Mouse (Mus musculus) forebrain, embryonic 14.5 days (tissue): ENCODE measurements around the gene Abcb9. TPM values are rescaled to one million over a fixed set of nuclear protein-coding genes. Genes with fewer than 3 reads are reported as not detected.

Experiments
- ATAC-seq: fragments of 200-750 bp; cut with Nextera tagmentation; 2 replicates; pipeline ENCODE4 v1.8.0; 2017; ENCODE audit warnings: mild to moderate bottlenecking, moderate library complexity
- DNase-seq: peaks from one replicate; pipeline ENCODE4 v3.0.0-alpha.2; 2015; ENCODE audit warnings: low spot score
- H3K27ac ChIP-seq: fragments of 300-500 bp; sonication (generic); 2 replicates; pipeline ENCODE4 v1.5.1; 2014; ENCODE audit warnings: low read depth, mild to moderate bottlenecking, control low read depth, low read length, moderate library complexity
- H3K27me3 ChIP-seq: fragments of 300-500 bp; sonication (generic); replicated peaks from 2 replicates; pipeline ENCODE4 v1.6.1; 2014; ENCODE audit warnings: low read length, control low read depth, mixed read lengths; ENCODE audit not compliant: control insufficient read depth, insufficient read depth
- H3K36me3 ChIP-seq: fragments of 300-500 bp; sonication (generic); 2 replicates; pipeline ENCODE4 v1.6.1; 2014; ENCODE audit warnings: low read length, control low read depth; ENCODE audit not compliant: control insufficient read depth, insufficient read depth
- H3K4me1 ChIP-seq: fragments of 300-500 bp; sonication (generic); 2 replicates; pipeline ENCODE4 v1.6.1; 2014; ENCODE audit warnings: antibody characterized with exemption, low read length, control low read depth; ENCODE audit not compliant: control insufficient read depth, insufficient read depth
- H3K4me2 ChIP-seq: fragments of 300-500 bp; sonication (generic); 2 replicates; pipeline ENCODE4 v1.6.1; 2014; ENCODE audit warnings: mild to moderate bottlenecking, control low read depth, low read length
- H3K4me3 ChIP-seq: fragments of 300-500 bp; sonication (generic); 2 replicates; pipeline ENCODE4 v1.5.1; 2014; ENCODE audit warnings: low read depth, low read length, control low read depth
- H3K9ac ChIP-seq: fragments of 300-500 bp; sonication (generic); 2 replicates; pipeline ENCODE4 v1.6.1; 2014; ENCODE audit warnings: mild to moderate bottlenecking, low read length, control low read depth, moderate library complexity
- H3K9me3 ChIP-seq: fragments of 300-500 bp; sonication (generic); replicated peaks from 2 replicates; pipeline ENCODE4 v1.6.1; 2016; ENCODE audit warnings: low read length, control low read depth, mixed read lengths; ENCODE audit not compliant: control insufficient read depth
- WGBS: fragments of 180-500 bp; shearing (Covaris S2); extraction: QIAGEN DNeasy Blood & Tissue Kit; methylation state at CpG from one replicate; pipeline ENCODE4 v1.1.7; 2014; 5-methylcytosine and 5-hydroxymethylcytosine counted together
- polyA plus RNA-seq: library from polyadenylated mRNA; unstranded; fragments of >200 nt; fragmentation: Nextera tagmentation; extraction: Ambion mirVana; gene quantifications from 2 replicates; pipeline ENCODE4 v1.2.1, GENCODE M21; 2014

Abcb9 gene
- polyA plus RNA-seq, 1 experiment from 2014 or later: 6.8 TPM

GRCm38 (mm10) chr5:124032001-124032508, 63.5 kb downstream of the Abcb9 start, which contains the start of gene Vps37b:
Vps37b (minus strand) TSS chr5:124032270.
- Histone ChIP-seq H3K4me1 (peaks cover 29% of the 10 kb centered on the region), H3K4me3 (peak within 1 kb of the TSS; percentile 99), H3K9ac (peak within 1 kb of the TSS; percentile 99), H3K27me3 (no peaks in the 10 kb centered on the region), H3K4me2 (peak within 1 kb of the TSS; percentile 64), H3K27ac (peak within 1 kb of the TSS; percentile 88), H3K9me3 (no peaks in the 10 kb centered on the region), H3K36me3 (no peaks in the 10 kb centered on the region)
- peak; percentile 93 for DNase-seq
- under 1% methylated on average over 52 of the region's 52 CpGs for WGBS
- ATAC-seq: peak; percentile 74

GRCm38 (mm10) chr5:124031068-124031955, 64.3 kb downstream of the Abcb9 start:
- Histone ChIP-seq H3K27me3 (no peaks in the 10 kb centered on the region), H3K4me2 (peak overlapping the region; percentile 64), H3K27ac (peak overlapping the region; percentile 88), H3K4me3 (peak overlapping the region; percentile 99), H3K9ac (peak overlapping the region; percentile 99), H3K36me3 (peaks cover 5% of the 10 kb centered on the region; the same call in 1 of the 2 replicates), H3K4me1 (peaks cover 34% of the 10 kb centered on the region), H3K9me3 (no peaks in the 10 kb centered on the region)
- WGBS: under 1% methylated on average over 26 of the region's 26 CpGs
- ATAC-seq (peak; percentile 40), DNase-seq (peak; percentile 29)

- DNase-seq: peak; percentile 79
- Histone ChIP-seq H3K4me3 (peak overlapping the region; percentile 99), H3K9ac (peak overlapping the region; percentile 99), H3K27me3 (no peaks in the 10 kb centered on the region), H3K4me2 (peak overlapping the region; percentile 64), H3K9me3 (no peaks in the 10 kb centered on the region), H3K4me1 (peaks cover 42% of the 10 kb centered on the region), H3K27ac (peak overlapping the region; percentile 88), H3K36me3 (peaks cover 11% of the 10 kb centered on the region)
- WGBS: 14% methylated on average over 12 of the region's 12 CpGs
- ATAC-seq: peak; percentile 18
Measured at GRCm38 (mm10) chr5:124030386-124031067, 65.1 kb downstream of the Abcb9 start.

- WGBS: 89% methylated on average over 19 of the region's 19 CpGs
- no peak for DNase-seq
Measured at GRCm38 (mm10) chr5:124029220-124030035, 66.2 kb downstream of the Abcb9 start.

GRCm38 (mm10) chr5:124028680-124029079, 66.9 kb downstream of the Abcb9 start:
- Histone ChIP-seq H3K27me3 (no peaks in the 10 kb centered on the region), H3K4me1 (peaks cover 53% of the 10 kb centered on the region), H3K4me3 (peak overlapping the region; percentile 1; the same call in 1 of the 2 replicates)

More at GRCm38 (mm10) chr5:124029220-124030035, 66.2 kb downstream of the Abcb9 start:
- H3K36me3 ChIP-seq: peaks cover 11% of the 10 kb centered on the region
- peak overlapping the region; percentile 52 for H3K27ac ChIP-seq
- no peak for ATAC-seq
- H3K4me1 ChIP-seq: peaks cover 52% of the 10 kb centered on the region
- H3K9me3 ChIP-seq: no peaks in the 10 kb centered on the region
- peak overlapping the region; percentile 64 for H3K4me2 ChIP-seq
- no peak overlapping the region; the same call in 1 of the 2 replicates for H3K9ac ChIP-seq
- no peaks in the 10 kb centered on the region for H3K27me3 ChIP-seq
- H3K4me3 ChIP-seq: peak overlapping the region; percentile 99

GRCm38 (mm10) chr5:124027702-124028470, 67.7 kb downstream of the Abcb9 start:
- H3K4me2 ChIP-seq: peak overlapping the region; percentile 64
- H3K27ac ChIP-seq: peak overlapping the region; percentile 74
- 53% methylated on average over 19 of the region's 19 CpGs for WGBS
- no peaks in the 10 kb centered on the region for H3K9me3 ChIP-seq
- peaks cover 11% of the 10 kb centered on the region for H3K36me3 ChIP-seq
- DNase-seq: no peak
- H3K27me3 ChIP-seq: no peaks in the 10 kb centered on the region
- no peak for ATAC-seq
- peak overlapping the region; percentile 33 for H3K9ac ChIP-seq
- peak overlapping the region; percentile 1; the same call in 1 of the 2 replicates for H3K4me3 ChIP-seq
- H3K4me1 ChIP-seq: peaks cover 55% of the 10 kb centered on the region

More at GRCm38 (mm10) chr5:124028680-124029079, 66.9 kb downstream of the Abcb9 start:
- ATAC-seq (peak; percentile 25; the same call in 1 of the 2 replicates), DNase-seq (peak; percentile 75)
- Histone ChIP-seq H3K4me2 (peak overlapping the region; percentile 64), H3K27ac (peak overlapping the region; percentile 74), H3K9me3 (no peaks in the 10 kb centered on the region), H3K36me3 (peaks cover 11% of the 10 kb centered on the region), H3K9ac (peak overlapping the region; percentile 33)
- 24% methylated on average over 7 of the region's 7 CpGs for WGBS

- WGBS: 49% methylated on average over 5 of the region's 5 CpGs
Measured at GRCm38 (mm10) chr5:124026568-124026967, 69.0 kb downstream of the Abcb9 start.

More at GRCm38 (mm10) chr5:124026568-124026967, 69.0 kb downstream of the Abcb9 start:
- DNase-seq: no peak
- no peak overlapping the region; the same call in 1 of the 2 replicates for H3K9ac ChIP-seq
- H3K4me2 ChIP-seq: peak overlapping the region; percentile 4; the same call in 1 of the 2 replicates
- no peak for ATAC-seq
- H3K4me1 ChIP-seq: peaks cover 55% of the 10 kb centered on the region
- H3K9me3 ChIP-seq: no peaks in the 10 kb centered on the region
- H3K27ac ChIP-seq: peak overlapping the region; percentile 56
- H3K27me3 ChIP-seq: no peaks in the 10 kb centered on the region
- peaks cover 17% of the 10 kb centered on the region for H3K36me3 ChIP-seq
- no peak overlapping the region for H3K4me3 ChIP-seq
